Mouse (Mus musculus) liver, embryonic 12.5 days (tissue): ENCODE measurements around the gene Cbx2. TPM values are rescaled to one million over a fixed set of nuclear protein-coding genes. Genes with fewer than 3 reads are reported as not detected.

Experiments used
- ATAC-seq: fragments of 200-750 bp; cut with Nextera tagmentation; 2 replicates; pipeline ENCODE4 v1.8.0; 2017; ENCODE audit warnings: moderate number of reproducible peaks, mild to moderate bottlenecking, moderate library complexity
- H3K27ac ChIP-seq: fragments of 300-500 bp; sonication (generic); 2 replicates; pipeline ENCODE4 v1.5.1; 2016; ENCODE audit warnings: mild to moderate bottlenecking
- H3K27me3 ChIP-seq: fragments of 300-500 bp; sonication (generic); replicated peaks from 2 replicates; pipeline ENCODE4 v1.6.1; 2016; ENCODE audit warnings: mild to moderate bottlenecking, moderate library complexity
- H3K36me3 ChIP-seq: fragments of 300-500 bp; sonication (generic); 2 replicates; pipeline ENCODE4 v1.6.1; 2016; ENCODE audit warnings: mild to moderate bottlenecking, moderate library complexity
- H3K4me1 ChIP-seq: fragments of 300-500 bp; sonication (generic); 2 replicates; pipeline ENCODE4 v1.6.1; 2016
- H3K4me2 ChIP-seq: fragments of 300-500 bp; sonication (generic); 2 replicates; pipeline ENCODE4 v1.6.1; 2016; ENCODE audit warnings: mild to moderate bottlenecking, moderate library complexity
- H3K4me3 ChIP-seq: fragments of 300-500 bp; sonication (generic); 2 replicates; pipeline ENCODE4 v1.5.1; 2016; ENCODE audit warnings: mild to moderate bottlenecking, moderate library complexity
- H3K9ac ChIP-seq: fragments of 300-500 bp; sonication (generic); 2 replicates; pipeline ENCODE4 v1.6.1; 2016; ENCODE audit warnings: mild to moderate bottlenecking, moderate library complexity
- H3K9me3 ChIP-seq: fragments of 300-500 bp; sonication (generic); replicated peaks from 2 replicates; pipeline ENCODE4 v1.6.1; 2016; ENCODE audit warnings: mild to moderate bottlenecking, moderate library complexity
- WGBS: fragments of 180-500 bp; shearing (Covaris S2); methylation state at CpG from one replicate; pipeline ENCODE4 v1.1.7; 2016; ENCODE audit not compliant: insufficient replicate concordance; 5-methylcytosine and 5-hydroxymethylcytosine counted together
- polyA plus RNA-seq: library from polyadenylated mRNA; unstranded; fragments of >200 nt; fragmentation: Nextera tagmentation; extraction: Ambion mirVana; gene quantifications from 2 replicates; pipeline ENCODE4 v1.2.1, GENCODE M21; 2016

Cbx2 gene
- polyA plus RNA-seq, 1 experiment from 2014 or later: 8.6 TPM

- Histone ChIP-seq H3K4me2 (peak overlapping the region; percentile 22), H3K27me3 (peaks cover 84% of the 10 kb centered on the region), H3K27ac (peak overlapping the region; percentile 43; the same call in 1 of the 2 replicates), H3K4me1 (peaks cover 38% of the 10 kb centered on the region), H3K4me3 (no peak overlapping the region), H3K9me3 (no peaks in the 10 kb centered on the region), H3K9ac (no peak overlapping the region), H3K36me3 (peaks cover 19% of the 10 kb centered on the region)
- WGBS: 25% methylated on average over 24 of the region's 27 CpGs
- no peak for ATAC-seq
Observed at GRCm38 (mm10) chr11:119078691-119079444, 56.1 kb downstream of the Cbx2 start.

GRCm38 (mm10) chr11:119079445-119079837, 56.7 kb downstream of the Cbx2 start:
- Histone ChIP-seq H3K27me3 (peaks cover 84% of the 10 kb centered on the region), H3K9ac (no peak overlapping the region), H3K4me3 (no peak overlapping the region), H3K36me3 (peaks cover 19% of the 10 kb centered on the region), H3K27ac (peak overlapping the region; percentile 43; the same call in 1 of the 2 replicates), H3K4me1 (peaks cover 44% of the 10 kb centered on the region), H3K4me2 (peak overlapping the region; percentile 22), H3K9me3 (no peaks in the 10 kb centered on the region)
- 53% methylated on average over 7 of the region's 7 CpGs for WGBS
- ATAC-seq: no peak

DNA sequence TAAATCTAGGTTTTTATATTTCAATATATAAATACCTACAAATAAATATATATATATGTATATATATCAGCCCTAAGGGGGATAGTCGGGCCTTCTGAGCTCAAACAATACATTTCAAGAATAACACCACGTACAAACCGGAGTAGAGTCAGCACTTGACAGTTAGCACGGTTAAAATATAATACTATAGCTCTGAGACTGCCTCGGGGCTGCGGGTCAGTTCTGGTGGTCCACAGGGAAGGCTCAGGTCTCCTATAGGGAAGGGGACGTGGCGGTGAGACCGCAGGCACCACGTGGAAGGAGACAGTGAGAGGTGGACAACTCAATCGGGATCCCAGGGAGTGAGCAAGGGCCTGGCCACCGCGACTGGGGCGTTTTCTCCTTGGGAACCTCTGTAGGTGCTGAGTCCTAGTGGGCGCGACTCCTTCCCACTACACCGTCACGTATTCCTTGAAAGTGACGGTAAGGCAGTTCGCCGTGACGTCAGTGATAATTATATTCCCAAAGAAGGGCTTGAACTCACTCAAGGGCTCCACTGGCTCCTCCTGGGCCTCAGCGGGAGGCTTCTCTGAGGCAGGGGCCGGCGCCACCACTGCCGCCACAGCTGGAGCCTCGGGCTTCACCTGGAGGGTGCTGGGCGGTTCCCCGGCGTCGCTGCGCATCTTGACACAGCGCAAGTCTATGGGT, 57.8 kb downstream of the Cbx2 start:
- Histone ChIP-seq H3K9ac (no peak overlapping the region), H3K4me2 (no peak overlapping the region), H3K4me1 (peaks cover 53% of the 10 kb centered on the region), H3K27ac (no peak overlapping the region), H3K4me3 (no peak overlapping the region), H3K9me3 (no peaks in the 10 kb centered on the region), H3K27me3 (peaks cover 87% of the 10 kb centered on the region), H3K36me3 (peaks cover 19% of the 10 kb centered on the region)
- WGBS: 49% methylated on average over 33 of the region's 33 CpGs
- ATAC-seq: no peak

Other genes starting within 250 kb of the Cbx2 start
- gene Rbfox3, start 111.4 kb upstream of the Cbx2 start, polyA plus RNA-seq: 0.46 and 0.61 TPM in 2 replicates
- gene Enpp7, start 34.8 kb upstream of the Cbx2 start, polyA plus RNA-seq: not detected in 2 replicates
- 2.5 and 3.3 TPM in 2 replicates for gene Cbx8, start 18.0 kb downstream of the Cbx2 start, polyA plus RNA-seq
- 3.2 and 3.3 TPM in 2 replicates for gene Cbx4, start 63.3 kb downstream of the Cbx2 start, polyA plus RNA-seq
- gene Tbc1d16, start 205.5 kb downstream of the Cbx2 start, polyA plus RNA-seq: 1.8 and 2.0 TPM in 2 replicates
- gene Ccdc40, start 205.6 kb downstream of the Cbx2 start, polyA plus RNA-seq: 1.8 and 2.4 TPM in 2 replicates
- gene Gaa, start 244.9 kb downstream of the Cbx2 start, polyA plus RNA-seq: 26.4 and 27.3 TPM in 2 replicates